Mouse (Mus musculus) left cerebral cortex, postnatal 4 days (tissue): ENCODE measurements at regions not wholly inside any gene's neighbourhood (a gene's known extent, or its start where the extent isn't known, plus 50 kb on each side); places are given as distances from the start of the nearest gene placed in this dataset.

ENCODE experiments used
- DNase-seq: peaks from one replicate; pipeline ENCODE4 v3.0.0-alpha.2; 2022
- intact Hi-C: fragments of 180-260 bp; cut with DNase I; formaldehyde crosslinking; loops from one replicate; pipeline ENCODE4 v1.15.1; 2025

- no peak for DNase-seq
- intact Hi-C loops: loop anchor here (10.0 kb wide), 1 partner anchor 439 kb away; no protein-coding TSS in a partner anchor
These were observed 72.9 kb upstream of the Gls start for GRCm38 (mm10) chr1:52305679-52306632.

DNA sequence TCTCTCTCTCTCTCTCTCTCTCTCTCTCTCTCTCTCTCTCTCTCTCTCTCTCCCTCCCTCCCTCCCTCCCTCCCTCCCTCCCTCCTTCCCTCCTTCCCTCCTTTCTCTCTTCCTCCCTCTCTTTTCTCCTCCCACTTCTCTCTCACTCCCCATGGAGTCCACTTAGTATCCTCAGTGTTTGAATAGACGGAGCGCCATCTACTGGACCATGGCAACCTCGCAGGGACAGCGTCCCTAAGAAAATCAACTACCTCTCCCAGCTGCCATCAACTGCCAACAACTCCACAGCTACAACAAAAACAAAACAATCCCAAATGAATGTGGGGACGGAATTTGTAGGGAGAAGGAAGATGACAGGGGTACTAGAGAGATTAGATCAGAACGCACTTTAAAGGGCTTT, 69.5 kb upstream of the Gls start:
- DNase-seq: peak; percentile 66
- intact Hi-C loops: loop anchor here (5.0 to 10.0 kb wide), 2 partner anchors 330 to 442 kb away; partner anchors contain the start of gene Nemp2

DNA sequence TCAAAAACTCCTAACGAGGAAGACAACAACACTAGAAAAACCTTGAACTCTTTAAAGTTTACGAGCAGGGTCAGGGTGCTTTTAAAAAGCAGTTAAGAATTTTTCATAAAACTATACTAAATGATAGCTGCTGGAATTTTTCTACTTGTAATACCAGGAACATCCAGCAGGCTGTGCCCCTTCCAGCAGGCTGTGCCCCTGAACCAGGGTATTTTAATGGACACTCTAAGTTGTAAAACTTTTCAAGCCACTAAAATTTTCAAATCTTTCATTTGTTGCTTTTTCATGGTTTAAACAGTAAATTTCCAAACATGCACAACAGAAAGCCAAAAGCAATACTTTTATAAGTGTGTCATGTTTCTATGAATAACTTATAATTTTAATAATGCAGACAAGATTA, 68.2 kb upstream of the Gls start:
- no peak for DNase-seq
- intact Hi-C loops: loop anchor here (5.0 to 10.0 kb wide), 2 partner anchors 331 to 444 kb away; partner anchors contain the start of gene Nemp2

- no peak for DNase-seq
These were observed 66.5 kb upstream of the Gls start for GRCm38 (mm10) chr1:52299559-52299958.

GRCm38 (mm10) chr1:52298336-52298735, 65.3 kb upstream of the Gls start:
- no peak for DNase-seq
- intact Hi-C loops: loop anchor here (10.0 kb wide), 2 partner anchors 746 to 976 kb away; no protein-coding TSS in a partner anchor

More at GRCm38 (mm10) chr1:52299559-52299958, 66.5 kb upstream of the Gls start:
- intact Hi-C loops: loop anchor here (10.0 kb wide), 2 partner anchors 745 to 975 kb away; no protein-coding TSS in a partner anchor

GRCm38 (mm10) chr1:52296178-52296577, 63.1 kb upstream of the Gls start:
- DNase-seq: no peak
- intact Hi-C loops: loop anchor here (10.0 kb wide), 2 partner anchors 749 to 979 kb away; no protein-coding TSS in a partner anchor

DNA sequence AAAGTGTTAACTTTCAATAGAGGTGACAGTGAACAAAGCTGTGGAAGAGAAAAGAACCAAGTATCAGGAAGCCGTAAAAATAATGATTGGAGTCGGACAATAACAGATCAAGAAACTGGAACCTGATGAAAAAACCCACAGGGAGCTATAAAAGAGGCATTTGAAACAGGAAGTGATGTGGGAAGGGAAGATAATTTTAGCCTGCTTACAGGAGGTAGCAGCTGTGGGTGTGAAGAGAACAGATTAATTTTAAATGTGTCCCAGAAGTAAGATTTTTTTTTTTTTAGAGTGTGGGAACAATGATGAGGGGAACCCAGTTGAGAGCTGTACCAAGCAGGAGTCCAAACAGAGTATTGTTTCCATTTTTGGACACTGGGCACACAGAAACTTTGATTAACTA, 61.5 kb upstream of the Gls start:
- intact Hi-C loops: loop anchor here (10.0 kb wide), 2 partner anchors 750 to 980 kb away; no protein-coding TSS in a partner anchor
- DNase-seq: no peak

GRCm38 (mm10) chr1:52293393-52294099, 60.5 kb upstream of the Gls start:
- intact Hi-C loops: loop anchor here (10.0 kb wide), 2 partner anchors 751 to 981 kb away; no protein-coding TSS in a partner anchor
- DNase-seq: no peak
